Mouse (Mus musculus) liver, embryonic 15.5 days (tissue): ENCODE measurements at regions not wholly inside any gene's neighbourhood (a gene's known extent, or its start where the extent isn't known, plus 50 kb on each side); places are given as distances from the start of the nearest gene placed in this dataset.
A peak's percentile ranks its signal among the peaks of the same experiment; 100 is the strongest.

Source experiments
- ATAC-seq: fragments of 200-750 bp; cut with Nextera tagmentation; 2 replicates; pipeline ENCODE4 v1.8.0; 2017; ENCODE audit warnings: moderate number of reproducible peaks, mild to moderate bottlenecking, moderate library complexity; ENCODE audit not compliant: insufficient read depth
- H3K27ac ChIP-seq: fragments of 300-500 bp; sonication (generic); replicated peaks from 2 replicates; pipeline ENCODE4 v1.5.1; 2015; ENCODE audit warnings: mild to moderate bottlenecking, inconsistent platforms
- H3K27me3 ChIP-seq: fragments of 300-500 bp; sonication (generic); 2 replicates; pipeline ENCODE4 v1.6.1; 2015; ENCODE audit warnings: mild to moderate bottlenecking, inconsistent platforms
- H3K36me3 ChIP-seq: fragments of 300-500 bp; sonication (generic); replicated peaks from 2 replicates; pipeline ENCODE4 v1.6.1; 2015; ENCODE audit warnings: moderate library complexity, mild to moderate bottlenecking, inconsistent platforms
- H3K4me1 ChIP-seq: fragments of 300-500 bp; sonication (generic); replicated peaks from 2 replicates; pipeline ENCODE4 v1.6.1; 2015; ENCODE audit warnings: inconsistent platforms
- H3K4me2 ChIP-seq: fragments of 300-500 bp; sonication (generic); 2 replicates; pipeline ENCODE4 v1.6.1; 2015; ENCODE audit warnings: moderate library complexity, mild to moderate bottlenecking, inconsistent platforms
- H3K4me3 ChIP-seq: fragments of 300-500 bp; sonication (generic); replicated peaks from 2 replicates; pipeline ENCODE4 v1.5.1; 2015; ENCODE audit warnings: mild to moderate bottlenecking, inconsistent platforms
- H3K9ac ChIP-seq: fragments of 300-500 bp; sonication (generic); 2 replicates; pipeline ENCODE4 v1.6.1; 2015; ENCODE audit warnings: moderate library complexity, mild to moderate bottlenecking, inconsistent platforms
- H3K9me3 ChIP-seq: fragments of 300-500 bp; sonication (generic); replicated peaks from 2 replicates; pipeline ENCODE4 v1.6.1; 2016; ENCODE audit warnings: inconsistent platforms
- WGBS: fragments of 180-500 bp; shearing (Covaris S2); methylation state at CpG from one replicate; pipeline ENCODE4 v1.1.7; 2015; ENCODE audit warnings: mixed read lengths; ENCODE audit not compliant: insufficient replicate concordance; 5-methylcytosine and 5-hydroxymethylcytosine counted together

DNA sequence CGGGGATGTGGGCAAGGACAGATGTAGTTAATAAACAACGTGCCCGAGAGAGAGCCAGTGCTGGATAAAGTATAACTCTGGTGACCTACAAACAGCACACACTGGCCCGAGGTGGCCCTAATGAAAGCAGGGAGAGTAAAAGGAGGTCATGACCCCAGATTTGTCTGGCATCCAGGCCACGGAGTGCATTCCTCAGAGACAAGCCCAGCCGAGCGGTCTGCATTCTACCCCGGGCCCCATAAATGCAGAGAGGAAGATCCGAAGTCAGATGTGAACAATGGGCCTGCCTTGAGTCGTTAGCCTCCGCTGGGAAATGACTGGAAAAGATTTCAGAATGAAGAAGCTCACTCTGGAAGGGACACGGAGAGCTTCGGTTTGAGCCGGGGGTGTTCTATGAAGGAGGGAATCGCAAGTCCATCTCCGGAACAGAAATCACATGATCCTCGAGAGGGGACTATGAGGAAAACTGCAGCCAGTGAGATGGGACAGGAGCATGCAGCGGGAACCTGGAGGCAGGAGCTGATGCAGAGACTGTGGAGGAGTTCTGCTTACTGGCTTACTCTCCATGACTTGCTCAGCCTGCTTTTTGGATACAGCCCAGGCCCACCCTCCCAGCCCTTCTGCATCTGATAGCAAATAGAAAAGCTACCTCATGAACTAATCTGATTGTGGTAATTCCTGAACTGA is 103.9 kb upstream of the Dapk1 start:
- no peak overlapping the region for H3K9ac ChIP-seq
- H3K4me2 ChIP-seq = 0 out of 2 replicates have a peak overlapping the region, but pooled peaks have one; percentile 5
- H3K9me3 ChIP-seq = no peaks in the 10 kb centered on the region
- H3K4me1 ChIP-seq = 0 out of 2 replicates have a peak, but pooled peaks cover 3% of the 10 kb centered on the region
- WGBS = 52% methylated on average over 18 of the region's 18 CpGs
- ATAC-seq = peak; percentile 87
- H3K27me3 ChIP-seq = no peaks in the 10 kb centered on the region
- no peaks in the 10 kb centered on the region for H3K36me3 ChIP-seq
- peak overlapping the region; percentile 46; the same call in 1 of the 2 replicates for H3K27ac ChIP-seq
- H3K4me3 ChIP-seq = no peak overlapping the region

DNA sequence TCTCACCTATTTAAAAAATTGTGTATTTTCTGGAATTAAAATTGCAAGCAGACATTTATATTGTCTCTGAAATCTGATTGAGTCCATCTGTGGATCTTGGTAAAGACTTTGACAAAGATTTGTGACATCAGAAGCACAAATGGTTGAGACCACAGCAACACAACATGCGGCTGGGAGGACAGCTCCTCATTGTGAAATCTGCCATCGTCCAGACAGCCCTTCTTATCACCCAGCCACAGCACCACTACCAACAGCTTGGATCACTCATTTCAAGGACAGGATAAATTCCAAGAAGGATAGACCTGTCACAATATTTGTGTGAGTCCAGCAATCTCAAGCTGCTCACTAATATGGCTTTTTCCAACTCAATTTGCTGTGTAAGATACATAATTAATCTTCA is 97.6 kb upstream of the Dapk1 start:
- Histone ChIP-seq H3K27me3 (no peaks in the 10 kb centered on the region), H3K27ac (no peak overlapping the region), H3K4me1 (peaks cover 5% of the 10 kb centered on the region; the same call in 1 of the 2 replicates), H3K4me2 (no peak overlapping the region), H3K36me3 (no peaks in the 10 kb centered on the region), H3K9me3 (no peaks in the 10 kb centered on the region), H3K9ac (no peak overlapping the region), H3K4me3 (no peak overlapping the region)
- 36% methylated on average over 2 of the region's 2 CpGs for WGBS
- no peak for ATAC-seq

GRCm38 (mm10) chr13:60507611-60508010 is 94.1 kb upstream of the Dapk1 start:
- Histone ChIP-seq H3K9ac (no peak overlapping the region), H3K27ac (no peak overlapping the region), H3K36me3 (no peaks in the 10 kb centered on the region), H3K27me3 (no peaks in the 10 kb centered on the region; the same call in 1 of the 2 replicates), H3K4me2 (no peak overlapping the region), H3K4me3 (no peak overlapping the region), H3K4me1 (peaks cover 5% of the 10 kb centered on the region; the same call in 1 of the 2 replicates), H3K9me3 (no peaks in the 10 kb centered on the region)
- 65% methylated on average over 3 of the region's 3 CpGs for WGBS
- no peak for ATAC-seq

GRCm38 (mm10) chr13:60508054-60508453 is 93.7 kb upstream of the Dapk1 start:
- Histone ChIP-seq H3K27ac (no peak overlapping the region), H3K9me3 (no peaks in the 10 kb centered on the region), H3K4me1 (peaks cover 5% of the 10 kb centered on the region; the same call in 1 of the 2 replicates), H3K9ac (no peak overlapping the region), H3K4me2 (no peak overlapping the region), H3K36me3 (no peaks in the 10 kb centered on the region), H3K27me3 (no peaks in the 10 kb centered on the region; the same call in 1 of the 2 replicates), H3K4me3 (no peak overlapping the region)
- WGBS = 49% methylated on average over 4 of the region's 4 CpGs
- ATAC-seq = no peak

GRCm38 (mm10) chr13:60508856-60509255 is 92.9 kb upstream of the Dapk1 start:
- Histone ChIP-seq H3K27ac (no peak overlapping the region), H3K4me3 (no peak overlapping the region), H3K27me3 (no peaks in the 10 kb centered on the region; the same call in 1 of the 2 replicates), H3K9ac (no peak overlapping the region), H3K36me3 (no peaks in the 10 kb centered on the region), H3K4me1 (peaks cover 5% of the 10 kb centered on the region; the same call in 1 of the 2 replicates), H3K4me2 (no peak overlapping the region), H3K9me3 (no peaks in the 10 kb centered on the region)
- no peak for ATAC-seq
- 72% methylated on average over 5 of the region's 5 CpGs for WGBS

- no peak overlapping the region for H3K9ac ChIP-seq
- H3K4me1 ChIP-seq = peaks cover 5% of the 10 kb centered on the region; the same call in 1 of the 2 replicates
- H3K4me3 ChIP-seq = no peak overlapping the region
- no peak for ATAC-seq
- H3K36me3 ChIP-seq = no peaks in the 10 kb centered on the region
- H3K27me3 ChIP-seq = no peaks in the 10 kb centered on the region; the same call in 1 of the 2 replicates
- 71% methylated on average over 7 of the region's 7 CpGs for WGBS
- H3K9me3 ChIP-seq = no peaks in the 10 kb centered on the region
- H3K4me2 ChIP-seq = no peak overlapping the region
- no peak overlapping the region for H3K27ac ChIP-seq
These were observed 90.6 kb upstream of the Dapk1 start for GRCm38 (mm10) chr13:60511101-60511500.

- Histone ChIP-seq H3K27ac (no peak overlapping the region), H3K4me3 (no peak overlapping the region), H3K4me2 (no peak overlapping the region), H3K9me3 (no peaks in the 10 kb centered on the region), H3K9ac (no peak overlapping the region), H3K27me3 (no peaks in the 10 kb centered on the region; the same call in 1 of the 2 replicates), H3K36me3 (no peaks in the 10 kb centered on the region), H3K4me1 (peaks cover 5% of the 10 kb centered on the region; the same call in 1 of the 2 replicates)
- ATAC-seq = no peak
- WGBS = 63% methylated on average over 8 of the region's 8 CpGs
These were observed 90.1 kb upstream of the Dapk1 start for GRCm38 (mm10) chr13:60511628-60512027.

- ATAC-seq = no peak
- no peak overlapping the region for H3K4me3 ChIP-seq
- WGBS = 64% methylated on average over 7 of the region's 7 CpGs
- H3K9me3 ChIP-seq = no peaks in the 10 kb centered on the region
- no peak overlapping the region for H3K9ac ChIP-seq
- no peak overlapping the region for H3K4me2 ChIP-seq
- H3K27ac ChIP-seq = no peak overlapping the region
- no peaks in the 10 kb centered on the region for H3K4me1 ChIP-seq
- no peaks in the 10 kb centered on the region for H3K36me3 ChIP-seq
- no peaks in the 10 kb centered on the region; the same call in 1 of the 2 replicates for H3K27me3 ChIP-seq
These were observed 88.0 kb upstream of the Dapk1 start for GRCm38 (mm10) chr13:60513756-60514155.

- WGBS = 74% methylated on average over 9 of the region's 9 CpGs
These were observed 86.9 kb upstream of the Dapk1 start for GRCm38 (mm10) chr13:60514806-60515205.

DNA sequence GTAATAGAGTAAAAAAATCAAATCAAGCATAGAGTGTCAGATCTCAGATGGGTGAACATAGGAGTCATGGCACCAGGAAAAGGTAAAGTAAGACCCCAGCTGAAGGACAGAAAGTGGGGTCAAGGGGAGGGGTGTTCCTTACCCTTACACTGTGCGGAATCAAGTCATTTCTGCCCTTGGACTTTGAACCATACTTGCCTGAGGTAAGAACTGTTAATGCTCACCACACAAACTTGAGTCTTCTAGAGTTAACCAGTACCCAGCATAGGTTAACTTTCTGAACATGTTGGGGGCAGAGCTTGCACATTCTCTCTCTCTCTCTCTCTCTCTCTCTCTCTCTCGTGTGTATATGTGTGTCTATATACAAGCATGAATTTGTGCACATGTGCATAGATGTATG is 83.7 kb upstream of the Dapk1 start:
- Histone ChIP-seq H3K4me1 (no peaks in the 10 kb centered on the region), H3K4me2 (no peak overlapping the region), H3K9me3 (no peaks in the 10 kb centered on the region), H3K9ac (no peak overlapping the region), H3K27me3 (no peaks in the 10 kb centered on the region), H3K36me3 (no peaks in the 10 kb centered on the region), H3K27ac (no peak overlapping the region), H3K4me3 (no peak overlapping the region)
- WGBS = 48% methylated on average over 2 of the region's 2 CpGs
- no peak for ATAC-seq

More at GRCm38 (mm10) chr13:60514806-60515205, 86.9 kb upstream of the Dapk1 start:
- H3K4me2 ChIP-seq = no peak overlapping the region
- no peak overlapping the region for H3K9ac ChIP-seq
- H3K27ac ChIP-seq = no peak overlapping the region
- no peaks in the 10 kb centered on the region for H3K9me3 ChIP-seq
- no peaks in the 10 kb centered on the region for H3K36me3 ChIP-seq
- H3K4me3 ChIP-seq = no peak overlapping the region
- no peaks in the 10 kb centered on the region; the same call in 1 of the 2 replicates for H3K27me3 ChIP-seq
- no peak for ATAC-seq
- no peaks in the 10 kb centered on the region for H3K4me1 ChIP-seq

- WGBS = 32% methylated on average over 4 of the region's 4 CpGs
- no peaks in the 10 kb centered on the region for H3K27me3 ChIP-seq
- H3K9ac ChIP-seq = no peak overlapping the region
- no peak overlapping the region for H3K4me3 ChIP-seq
- ATAC-seq = no peak
- H3K4me2 ChIP-seq = no peak overlapping the region
- H3K4me1 ChIP-seq = no peaks in the 10 kb centered on the region
- no peak overlapping the region for H3K27ac ChIP-seq
- H3K36me3 ChIP-seq = no peaks in the 10 kb centered on the region
- H3K9me3 ChIP-seq = no peaks in the 10 kb centered on the region
These were observed 82.0 kb upstream of the Dapk1 start for GRCm38 (mm10) chr13:60519708-60520107.
